Mouse (Mus musculus) intestine, embryonic 14.5 days (tissue): Measurements from ENCODE around the gene Pigw. TPM values are rescaled to one million over a fixed set of nuclear protein-coding genes. Genes with fewer than 3 reads are reported as not detected.

Source experiments
- microRNA-seq: library from miRNA; unstranded; fragments of <30 nt; microRNA quantifications from one replicate; pipeline ENCODE4, GENCODE M21; 2016
- polyA plus RNA-seq: library from polyadenylated mRNA; unstranded; fragments of >200 nt; fragmentation: Nextera tagmentation; extraction: Ambion mirVana; gene quantifications from 2 replicates; pipeline ENCODE4 v1.2.1, GENCODE M21; 2014

The Pigw gene
- polyA plus RNA-seq, 1 experiment from 2014 or later = 4.0 TPM

Small RNA genes lying within 50 kb of the gene (microRNA-seq; reads per million reads assigned to microRNA genes)
- not detected for gene Gm23564

Other genes with a start within 250 kb of the Pigw start
- gene Mrm1, start 60.8 kb downstream of the Pigw start, polyA plus RNA-seq = 15.9 and 16.9 TPM in 2 replicates
- 30.4 and 37.1 TPM in 2 replicates for gene Dhrs11, start 51.3 kb downstream of the Pigw start, polyA plus RNA-seq
- gene Ggnbp2, start 9.5 kb downstream of the Pigw start, polyA plus RNA-seq = 66.1 and 68.0 TPM in 2 replicates
- 10.0 and 10.6 TPM in 2 replicates for gene Myo19, start 137 bp downstream of the Pigw start, polyA plus RNA-seq
- gene Znhit3, start 36.1 kb upstream of the Pigw start, polyA plus RNA-seq = 65.9 and 67.6 TPM in 2 replicates
- gene Car4, start 77.5 kb upstream of the Pigw start, polyA plus RNA-seq = 0.24 and 0.99 TPM in 2 replicates